9 mouse cellular contexts compared by ENCODE assay signal in genomic region chr11:88526711-88527110, GRCm38 (mm10).
A peak's percentile ranks its signal among the peaks of the same experiment; 100 is the strongest.
DNase-seq lines count a peak whose midpoint lies in the region.
"Had no signal": no experiment of that assay in that cellular context is flagged by ENCODE, and none has a peak within 500 bp of the region (broad histone marks: within the 10 kb centered on the region; RNA-seq: fewer than 3 reads in every experiment).

No protein-coding gene starts in this region.

- DNase-seq in heart, embryonic 10.5 days (ENCODE audit: low spot score) = no peak
- no peak for DNase-seq in heart, adult 9 months (ENCODE audit: low spot score in 2 of 2)
- peak; percentile 81 for DNase-seq in A20 (ENCODE audit: low read depth, low spot score)
- no peak for DNase-seq in forebrain, embryonic 10.5 days (ENCODE audit: extremely low spot score, low spot score)
- DNase-seq in limb, embryonic 10.5 days (ENCODE audit: low spot score) = no peak
- DNase-seq in layer of hippocampus, adult 11-12 months (ENCODE audit: low spot score) = no peak
- DNase-seq in thymus, postnatal 0 days (ENCODE audit: low spot score) = no peak
- DNase-seq in thymus, postnatal 10 days (ENCODE audit: low spot score in 2 of 2) = no peak

- no peaks in the 10 kb centered on the region for H3K9me3 ChIP-seq in heart, embryonic 10.5 days
- no peaks in the 10 kb centered on the region for H3K9me3 ChIP-seq in forebrain, embryonic 10.5 days
- H3K9me3 ChIP-seq in limb, embryonic 10.5 days (replicated peaks) = no peaks in the 10 kb centered on the region

- H3K4me3 ChIP-seq in heart, embryonic 10.5 days = no peak overlapping the region
- H3K4me3 ChIP-seq in forebrain, embryonic 10.5 days = no peak overlapping the region
- no peak overlapping the region for H3K4me3 ChIP-seq in limb, embryonic 10.5 days

- H3K36me3 ChIP-seq in heart, embryonic 10.5 days = peaks cover 2% of the 10 kb centered on the region; the same call in 1 of the 2 replicates
- H3K36me3 ChIP-seq in forebrain, embryonic 10.5 days (replicated peaks) = peaks cover 31% of the 10 kb centered on the region
- peaks cover 19% of the 10 kb centered on the region; the same call in 1 of the 2 replicates for H3K36me3 ChIP-seq in limb, embryonic 10.5 days

- peaks cover 88% of the 10 kb centered on the region for H3K4me1 ChIP-seq in heart, embryonic 10.5 days
- H3K4me1 ChIP-seq in forebrain, embryonic 10.5 days = peaks cover 87% of the 10 kb centered on the region
- peaks cover 71% of the 10 kb centered on the region for H3K4me1 ChIP-seq in limb, embryonic 10.5 days

- no peaks in the 10 kb centered on the region for H3K27me3 ChIP-seq in heart, embryonic 10.5 days (ENCODE audit: insufficient read depth, poor library complexity, severe bottlenecking)
- no peaks in the 10 kb centered on the region for H3K27me3 ChIP-seq in forebrain, embryonic 10.5 days (ENCODE audit: poor library complexity, severe bottlenecking)
- H3K27me3 ChIP-seq in limb, embryonic 10.5 days (ENCODE audit: low read depth, poor library complexity, severe bottlenecking) = no peaks in the 10 kb centered on the region

- WGBS in heart, embryonic 10.5 days = 24% methylated on average over 7 of the region's 7 CpGs
- 13% methylated on average over 7 of the region's 7 CpGs for WGBS in forebrain, embryonic 10.5 days
- 24% methylated on average over 7 of the region's 7 CpGs for WGBS in limb, embryonic 10.5 days

- H3K27ac ChIP-seq in heart, embryonic 10.5 days = peak overlapping the region; percentile 78; the same call in 1 of the 2 replicates
- peak overlapping the region; percentile 80 for H3K27ac ChIP-seq in forebrain, embryonic 10.5 days
- peak overlapping the region; percentile 40; the same call in 1 of the 2 replicates for H3K27ac ChIP-seq in limb, embryonic 10.5 days
- H3K27ac ChIP-seq: liver, embryonic 14.5 days had no signal
